In the genomic region with DNA sequence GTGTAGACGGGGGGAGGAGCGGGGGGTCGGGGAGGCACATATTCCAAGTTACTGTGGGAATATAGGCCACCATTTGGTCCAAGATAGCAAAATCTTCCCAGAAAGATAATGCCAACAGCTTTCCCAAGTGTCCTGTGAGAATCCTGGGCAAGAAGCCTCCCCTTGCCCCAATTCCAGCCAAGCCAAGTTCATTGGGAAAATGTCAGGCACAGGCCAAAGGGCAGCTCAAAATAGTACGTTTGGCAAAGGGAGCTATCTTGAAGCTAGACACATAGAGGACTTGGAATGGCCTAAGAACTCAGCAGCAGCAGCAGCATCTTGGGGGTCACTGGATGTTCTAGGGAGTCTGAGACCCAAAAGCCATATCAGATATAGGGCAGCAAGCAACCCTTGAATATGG, we compare ENCODE assay signal across 33 mouse cellular contexts. TPM values are rescaled to one million over a fixed set of nuclear protein-coding genes. Genes with fewer than 3 reads are reported as not detected.
A peak's percentile ranks its signal among the peaks of the same experiment; 100 is the strongest.
DNase-seq lines count a peak whose midpoint lies in the region; ATAC-seq lines count a peak whose summit lies in the region.
"Had no signal": no experiment of that assay in that cellular context is flagged by ENCODE, and none has a peak within 500 bp of the region (broad histone marks: within the 10 kb centered on the region; RNA-seq: fewer than 3 reads in every experiment).

No protein-coding gene starts in this region.

- no peak overlapping the region for H3K4me3 ChIP-seq in hindbrain, embryonic 13.5 days
- H3K4me3 ChIP-seq: embryonic facial prominence, embryonic 13.5 days; embryonic facial prominence, embryonic 15.5 days; erythroblast, embryonic 14.5 days; forebrain, embryonic 10.5 days; forebrain, embryonic 12.5 days had no signal

- DNase-seq in gastrocnemius, adult 18-20 months (ENCODE audit: low spot score) = peak; percentile 51
- DNase-seq in gastrocnemius, postnatal 25 days = no peak
- peak; percentile 7 for DNase-seq in lung, postnatal 36 days
- DNase-seq in lung, postnatal 14 days = no peak
- DNase-seq in adipocyte (ENCODE audit: low spot score) = peak; percentile 91
- DNase-seq: adrenal gland, adult 2 months; adrenal gland, postnatal 10 days; adrenal gland, postnatal 25 days; B cell, adult 2 months; cerebellum, adult 11 months; cerebellum, adult 18-20 months; cerebellum, adult 8-10 months; cerebellum, adult 9-11 months; cerebellum, postnatal 14 days; cerebellum, postnatal 36 days; embryo, embryonic 11 days had no signal

- H3K27me3 ChIP-seq in hindbrain, embryonic 13.5 days = no peaks in the 10 kb centered on the region
- H3K27me3 ChIP-seq: embryonic facial prominence, embryonic 13.5 days; embryonic facial prominence, embryonic 15.5 days; forebrain, embryonic 12.5 days had no signal

- 91% methylated on average over 4 of the region's 4 CpGs for WGBS in hindbrain, embryonic 13.5 days

- H3K9ac ChIP-seq in hindbrain, embryonic 13.5 days = no peak overlapping the region
- H3K9ac ChIP-seq: embryonic facial prominence, embryonic 13.5 days; embryonic facial prominence, embryonic 15.5 days; forebrain, embryonic 12.5 days had no signal

- no peaks in the 10 kb centered on the region for H3K36me3 ChIP-seq in hindbrain, embryonic 13.5 days
- H3K36me3 ChIP-seq: embryonic facial prominence, embryonic 13.5 days; embryonic facial prominence, embryonic 15.5 days; forebrain, embryonic 10.5 days; forebrain, embryonic 12.5 days; G1E had no signal

- H3K27ac ChIP-seq in hindbrain, embryonic 13.5 days = no peak overlapping the region
- H3K27ac ChIP-seq: embryonic facial prominence, embryonic 13.5 days; embryonic facial prominence, embryonic 15.5 days; forebrain, embryonic 10.5 days; forebrain, embryonic 12.5 days had no signal

- H3K4me1 ChIP-seq in hindbrain, embryonic 13.5 days (replicated peaks) = no peaks in the 10 kb centered on the region
- H3K4me1 ChIP-seq: embryonic facial prominence, embryonic 15.5 days; forebrain, embryonic 12.5 days had no signal

- H3K9me3 ChIP-seq in hindbrain, embryonic 13.5 days = no peaks in the 10 kb centered on the region
- H3K9me3 ChIP-seq: embryonic facial prominence, embryonic 13.5 days; embryonic facial prominence, embryonic 15.5 days; forebrain, embryonic 10.5 days; forebrain, embryonic 12.5 days; G1E had no signal

- no peak for ATAC-seq in hindbrain, embryonic 13.5 days (ENCODE audit: low FRiP score)
- ATAC-seq: activated CD4-positive, CD25-positive, alpha-beta regulatory T cell, adult 4 months; CD4-positive, CD25-positive, alpha-beta regulatory T cell, adult 4 months; forebrain, embryonic 14.5 days; forebrain, embryonic 16.5 days; Patski had no signal

- no peak overlapping the region for H3K4me2 ChIP-seq in hindbrain, embryonic 13.5 days
- H3K4me2 ChIP-seq: embryonic facial prominence, embryonic 13.5 days; embryonic facial prominence, embryonic 15.5 days; forebrain, embryonic 12.5 days had no signal

RNA-seq across cellular contexts. Expression of a gene that starts 3.7 kb away (rescaled TPM):
- 1 to 10 TPM in 1 of 2 experiments, under 1 TPM in 1; 0.62 to 1.0 TPM for total RNA-seq in gastrocnemius, adult 18-20 months (2021)
- 1 to 10 TPM in 1 of 2 experiments, under 1 TPM in 1; 0.35 to 1.1 TPM for total RNA-seq in gastrocnemius, postnatal 25 days (2021)
- 0.19 and 0.30 TPM in 2 replicates for polyA plus RNA-seq in hindbrain, embryonic 13.5 days (2015; fragmentation: Nextera tagmentation; extraction: Ambion mirVana)
- total RNA-seq: adrenal gland, adult 2 months; adrenal gland, postnatal 25 days; adrenal gland, postnatal 4 days; CH12.LX; common myeloid progenitor, adult 5-6 weeks had no signal
- polyA plus RNA-seq: activated CD4-positive, CD25-positive, alpha-beta regulatory T cell, adult 4 months; CD4-positive, CD25-positive, alpha-beta regulatory T cell, adult 4 months; embryonic facial prominence, embryonic 11.5 days; embryonic facial prominence, embryonic 13.5 days; forebrain, embryonic 10.5 days; forebrain, embryonic 12.5 days; forebrain, embryonic 14.5 days; G1E; Patski had no signal

RNA-seq across cellular contexts. Expression of a gene that starts 17.8 kb away (rescaled TPM):
- not detected for total RNA-seq in gastrocnemius, adult 18-20 months (2021)
- total RNA-seq in gastrocnemius, postnatal 25 days (2021) = not detected
- not detected in 2 replicates for polyA plus RNA-seq in hindbrain, embryonic 13.5 days (2015; fragmentation: Nextera tagmentation; extraction: Ambion mirVana)
- total RNA-seq: adrenal gland, adult 2 months; adrenal gland, postnatal 10 days; adrenal gland, postnatal 25 days; adrenal gland, postnatal 4 days; common myeloid progenitor, adult 5-6 weeks; G1E had no signal
- polyA plus RNA-seq: activated CD4-positive, CD25-positive, alpha-beta regulatory T cell, adult 4 months; brain, embryonic 14.5 days; embryonic facial prominence, embryonic 11.5 days; erythroblast, embryonic 14.5 days; forebrain, embryonic 10.5 days; forebrain, embryonic 12.5 days; forebrain, embryonic 14.5 days; forebrain, embryonic 16.5 days; G1E; Patski had no signal

RNA-seq across cellular contexts. Expression of a gene that starts 40.5 kb away (rescaled TPM):
- total RNA-seq in gastrocnemius, adult 18-20 months (2021) = 1 to 10 TPM; 5.7 to 7.1 TPM
- total RNA-seq in gastrocnemius, postnatal 25 days (2021) = 1 to 10 TPM; 4.8 to 6.9 TPM
- polyA plus RNA-seq in hindbrain, embryonic 13.5 days (2015; fragmentation: Nextera tagmentation; extraction: Ambion mirVana) = 17.8 and 20.5 TPM in 2 replicates

RNA-seq across cellular contexts. Expression of a gene that starts 40.8 kb away (rescaled TPM):
- total RNA-seq in gastrocnemius, adult 18-20 months (2021) = 10 to 100 TPM; 12.3 TPM
- 10 to 100 TPM; 11.5 to 11.6 TPM for total RNA-seq in gastrocnemius, postnatal 25 days (2021)
- polyA plus RNA-seq in hindbrain, embryonic 13.5 days (2015; fragmentation: Nextera tagmentation; extraction: Ambion mirVana) = 23.9 and 24.2 TPM in 2 replicates

RNA-seq across cellular contexts. Expression of a gene that starts 45.3 kb away (rescaled TPM):
- not detected for total RNA-seq in gastrocnemius, adult 18-20 months (2021)
- total RNA-seq in gastrocnemius, postnatal 25 days (2021) = not detected
- not detected in 2 replicates for polyA plus RNA-seq in hindbrain, embryonic 13.5 days (2015; fragmentation: Nextera tagmentation; extraction: Ambion mirVana)
- total RNA-seq: adrenal gland, adult 2 months; adrenal gland, postnatal 10 days; adrenal gland, postnatal 25 days; adrenal gland, postnatal 4 days; common myeloid progenitor, adult 5-6 weeks had no signal
- polyA plus RNA-seq: activated CD4-positive, CD25-positive, alpha-beta regulatory T cell, adult 4 months; adrenal gland, adult 2 months; brain, embryonic 14.5 days; CD4-positive, CD25-positive, alpha-beta regulatory T cell, adult 4 months; embryonic facial prominence, embryonic 11.5 days; embryonic facial prominence, embryonic 13.5 days; embryonic facial prominence, embryonic 15.5 days; erythroblast, embryonic 14.5 days; forebrain, embryonic 12.5 days; forebrain, embryonic 14.5 days; forebrain, embryonic 16.5 days; Patski had no signal

Comparison
In these comparisons a context has a peak if more than half of its experiments do, and no peak if none do; other contexts are left out.
1. DNase-seq: peak in gastrocnemius, adult 18-20 months (single experiment), lung, postnatal 36 days (single experiment) and adipocyte (single experiment); none in gastrocnemius, postnatal 25 days (single experiment) and lung, postnatal 14 days (single experiment).